Mouse (Mus musculus) small intestine, adult 2 months (tissue): Measurements from ENCODE around the gene Large1.

Experiments used
- CTCF ChIP-seq: fragments of 200-500 bp; IDR thresholded peaks from 2 replicates; pipeline ENCODE4 v1.5.1; 2012; ENCODE audit warnings: low read depth, mild to moderate bottlenecking, control low read depth, inconsistent platforms, low read length, moderate library complexity, mixed read lengths; ENCODE audit not compliant: insufficient replicate concordance, insufficient read length; ENCODE audit errors: extremely low read depth
- POLR2A ChIP-seq: fragments of 200-500 bp; IDR thresholded peaks from 2 replicates; pipeline ENCODE4 v1.6.1; 2012; ENCODE audit warnings: low read depth, mild to moderate bottlenecking, control low read depth, inconsistent platforms, low read length, moderate library complexity

DNA sequence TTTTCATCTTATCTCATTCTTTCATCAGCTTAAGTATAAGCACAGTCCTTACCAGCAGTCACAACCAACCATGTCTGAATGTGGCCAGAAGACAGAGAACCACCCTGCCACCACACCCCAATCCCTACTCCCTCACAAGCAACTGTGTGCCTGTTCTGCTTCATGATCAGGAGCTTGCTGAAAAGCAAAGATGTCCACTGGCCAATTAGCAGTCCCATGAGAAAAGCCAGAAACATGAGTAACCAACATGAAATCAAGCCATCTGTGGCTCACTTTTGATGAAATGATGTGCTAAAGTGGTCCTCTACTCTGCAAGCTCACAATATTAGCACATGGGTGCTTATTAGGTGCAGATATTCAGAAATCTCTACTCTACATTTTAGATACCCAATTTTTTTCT, 57.8 kb downstream of the Large1 start:
- TF ChIP-seq CTCF (no peak), POLR2A (no peak)
